Mouse (Mus musculus) neural tube, embryonic 12.5 days (tissue): ENCODE measurements around the gene Stoml3. TPM values are rescaled to one million over a fixed set of nuclear protein-coding genes. Genes with fewer than 3 reads are reported as not detected.

Experiments
- ATAC-seq: fragments of 200-750 bp; cut with Nextera tagmentation; 2 replicates; pipeline ENCODE4 v1.8.0; 2017; ENCODE audit warnings: low read depth, mild to moderate bottlenecking, moderate TSS enrichment, moderate library complexity; ENCODE audit not compliant: low FRiP score
- H3K27ac ChIP-seq: fragments of 300-500 bp; sonication (generic); 2 replicates; pipeline ENCODE4 v1.5.1; 2016
- H3K27me3 ChIP-seq: fragments of 300-500 bp; sonication (generic); replicated peaks from 2 replicates; pipeline ENCODE4 v1.6.1; 2016; ENCODE audit warnings: mild to moderate bottlenecking
- H3K36me3 ChIP-seq: fragments of 300-500 bp; sonication (generic); 2 replicates; pipeline ENCODE4 v1.6.1; 2016; ENCODE audit warnings: mild to moderate bottlenecking
- H3K4me1 ChIP-seq: fragments of 300-500 bp; sonication (generic); 2 replicates; pipeline ENCODE4 v1.6.1; 2016
- H3K4me2 ChIP-seq: fragments of 300-500 bp; sonication (generic); replicated peaks from 2 replicates; pipeline ENCODE4 v1.6.1; 2016; ENCODE audit warnings: mild to moderate bottlenecking
- H3K4me3 ChIP-seq: fragments of 300-500 bp; sonication (generic); 2 replicates; pipeline ENCODE4 v1.5.1; 2016
- H3K9ac ChIP-seq: fragments of 300-500 bp; sonication (generic); 2 replicates; pipeline ENCODE4 v1.6.1; 2016; ENCODE audit warnings: mild to moderate bottlenecking
- H3K9me3 ChIP-seq: fragments of 300-500 bp; sonication (generic); 2 replicates; pipeline ENCODE4 v1.6.1; 2016; ENCODE audit warnings: mild to moderate bottlenecking
- WGBS: fragments of 180-500 bp; shearing (Covaris S2); methylation state at CpG from one replicate; pipeline ENCODE4 v1.1.7; 2016; 5-methylcytosine and 5-hydroxymethylcytosine counted together
- polyA plus RNA-seq: library from polyadenylated mRNA; unstranded; fragments of >200 nt; fragmentation: Nextera tagmentation; extraction: Ambion mirVana; gene quantifications from 2 replicates; pipeline ENCODE4 v1.2.1, GENCODE M21; 2016

Stoml3 gene
- polyA plus RNA-seq, 1 experiment from 2014 or later: 0.14 TPM

GRCm38 (mm10) chr3:53555031-53555952 lies 66.8 kb downstream of the Stoml3 start:
- Histone ChIP-seq H3K36me3 (no peaks in the 10 kb centered on the region), H3K27ac (no peak overlapping the region), H3K4me2 (no peak overlapping the region), H3K4me1 (peaks cover 5% of the 10 kb centered on the region; the same call in 1 of the 2 replicates), H3K9me3 (no peaks in the 10 kb centered on the region), H3K9ac (no peak overlapping the region), H3K4me3 (no peak overlapping the region), H3K27me3 (no peaks in the 10 kb centered on the region)
- WGBS: 71% methylated on average over 10 of the region's 10 CpGs
- no peak for ATAC-seq

GRCm38 (mm10) chr3:53557388-53558214 lies 69.1 kb downstream of the Stoml3 start:
- no peaks in the 10 kb centered on the region for H3K36me3 ChIP-seq
- H3K9ac ChIP-seq: no peak overlapping the region
- no peak overlapping the region for H3K27ac ChIP-seq
- H3K4me3 ChIP-seq: no peak overlapping the region
- H3K4me2 ChIP-seq: no peak overlapping the region
- peaks cover 8% of the 10 kb centered on the region for H3K4me1 ChIP-seq
- ATAC-seq: no peak
- H3K9me3 ChIP-seq: no peaks in the 10 kb centered on the region
- H3K27me3 ChIP-seq: no peaks in the 10 kb centered on the region
- 83% methylated on average over 16 of the region's 16 CpGs for WGBS

Other genes starting within 250 kb of the Stoml3 start
- 10.6 and 11.9 TPM in 2 replicates for gene Nhlrc3, start 25.3 kb upstream of the Stoml3 start, polyA plus RNA-seq
- 30.2 and 33.8 TPM in 2 replicates for gene Proser1, start 25.0 kb upstream of the Stoml3 start, polyA plus RNA-seq
- 2.1 and 2.2 TPM in 2 replicates for gene Frem2, start 168.7 kb downstream of the Stoml3 start, polyA plus RNA-seq